Mouse (Mus musculus) heart, adult 2 months (tissue): ENCODE results near the gene Sod1.

Experiments used
- CTCF ChIP-seq: fragments of 200-600 bp; IDR thresholded peaks from 2 replicates; pipeline ENCODE4 v1.8.1; 2022; ENCODE audit warnings: antibody characterized with exemption, mild to moderate bottlenecking, moderate library complexity
- EP300 ChIP-seq: fragments of 200-500 bp; IDR thresholded peaks from 2 replicates; pipeline ENCODE4 v1.6.1; 2011; ENCODE audit warnings: low read depth, low read length, control low read depth; ENCODE audit not compliant: insufficient read depth
- POLR2A ChIP-seq: fragments of 200-500 bp; IDR thresholded peaks from 2 replicates; pipeline ENCODE4 v1.6.1; 2011; ENCODE audit warnings: mild to moderate bottlenecking, low read depth, low read length, control low read depth; ENCODE audit not compliant: insufficient read depth

GRCm38 (mm10) chr16:90213477-90214339 is 6.8 kb upstream of the Sod1 start:
- TF ChIP-seq POLR2A (no peak), CTCF (no peak), EP300 (no peak)
